Mouse (Mus musculus): Measurements from ENCODE around the gene Metap1.
A peak's percentile ranks its signal among the peaks of the same experiment; 100 is the strongest.

Metap1 gene

DNA sequence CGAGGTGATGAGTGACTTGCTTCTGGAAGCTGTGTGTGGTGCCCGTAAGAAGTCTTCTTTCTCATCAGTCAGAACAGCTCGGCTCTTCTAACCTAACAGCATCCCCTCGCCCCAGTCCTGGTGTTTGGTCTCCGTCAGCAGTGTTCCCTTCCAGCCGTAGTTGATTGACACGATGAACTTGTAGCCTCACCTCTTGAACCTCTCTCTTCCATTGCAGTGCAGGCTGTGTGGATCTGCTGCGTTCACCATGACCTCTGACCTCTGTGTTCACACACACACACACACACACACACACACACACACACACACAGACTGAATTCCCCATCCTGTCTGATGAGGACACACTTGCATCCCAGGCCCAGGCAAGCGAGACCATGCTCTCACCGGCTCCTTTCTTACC, 37.1 kb downstream of the Metap1 start:
- H3K4me1 ChIP-seq (replicated peaks; ENCODE audit: low read depth, low read length), result peaks cover 16% of the 10 kb centered on the region
- no peak overlapping the region for H3K4me3 ChIP-seq (replicated peaks; ENCODE audit: low read length)
- no peaks in the 10 kb centered on the region for H3K27me3 ChIP-seq (ENCODE audit: insufficient read depth, low read length)
- TF ChIP-seq POU5F1 (IDR thresholded peaks at IDR 0.05; ENCODE audit: borderline replicate concordance, low read length), result no peak
- TF ChIP-seq CTCF (conservative IDR thresholded peaks at IDR 0.05; ENCODE audit: low read length), result no peak
- no peak for TF ChIP-seq NANOG (IDR thresholded peaks at IDR 0.05; ENCODE audit: borderline replicate concordance, low read length)
- H3K36me3 ChIP-seq (ENCODE audit: insufficient read depth, low read length), result peaks cover 99% of the 10 kb centered on the region
- H3K9me3 ChIP-seq (ENCODE audit: low read length), result no peaks in the 10 kb centered on the region

DNA sequence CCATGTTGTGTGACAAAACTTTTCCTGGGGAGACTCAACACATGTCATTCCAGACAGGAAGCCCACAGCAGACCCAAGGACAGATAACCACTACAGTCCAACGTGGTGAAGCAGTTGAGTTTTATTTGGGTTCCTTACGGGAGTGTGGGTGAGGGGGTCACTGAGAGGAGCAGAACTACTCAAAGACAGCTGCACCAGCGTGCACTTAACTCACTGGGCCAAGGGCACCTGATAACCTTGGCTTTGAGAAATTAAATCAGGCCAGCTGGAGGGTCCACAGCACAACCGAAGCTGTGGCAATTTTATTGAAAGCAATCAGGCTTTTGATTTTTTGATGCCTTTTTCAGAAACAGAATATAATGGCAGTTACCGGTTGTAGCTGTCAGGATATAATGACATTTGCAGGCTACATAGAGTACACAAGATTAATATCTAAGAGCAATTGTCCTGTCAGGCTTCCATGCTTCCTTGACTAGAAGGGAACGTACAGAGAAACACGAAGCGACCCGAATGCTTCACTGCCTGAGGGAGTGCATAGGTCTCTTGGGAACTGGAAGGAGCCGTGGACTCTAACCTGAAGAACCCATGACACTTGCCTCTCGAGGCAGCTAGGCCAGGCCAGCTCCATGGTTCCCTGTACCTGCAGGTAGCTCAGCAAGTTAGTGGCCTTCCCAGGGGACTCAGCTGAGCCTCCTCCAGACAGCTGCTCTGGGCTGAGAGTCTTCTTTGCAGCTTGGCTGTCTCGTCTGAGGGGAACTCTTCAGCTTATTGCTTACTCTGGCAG, 41.0 kb downstream of the Metap1 start:
- Histone ChIP-seq H3K4me3 (replicated peaks; ENCODE audit: low read length) (no peak overlapping the region), H3K4me1 (replicated peaks; ENCODE audit: low read depth, low read length) (peaks cover 25% of the 10 kb centered on the region), H3K36me3 (ENCODE audit: insufficient read depth, low read length) (peaks cover 92% of the 10 kb centered on the region), H3K27me3 (ENCODE audit: insufficient read depth, low read length) (no peaks in the 10 kb centered on the region), H3K9me3 (ENCODE audit: low read length) (no peaks in the 10 kb centered on the region)
- TF ChIP-seq NANOG (IDR thresholded peaks at IDR 0.05; ENCODE audit: borderline replicate concordance, low read length) (no peak), POU5F1 (IDR thresholded peaks at IDR 0.05; ENCODE audit: borderline replicate concordance, low read length) (no peak), CTCF (conservative IDR thresholded peaks at IDR 0.05; ENCODE audit: low read length) (no peak)

DNA sequence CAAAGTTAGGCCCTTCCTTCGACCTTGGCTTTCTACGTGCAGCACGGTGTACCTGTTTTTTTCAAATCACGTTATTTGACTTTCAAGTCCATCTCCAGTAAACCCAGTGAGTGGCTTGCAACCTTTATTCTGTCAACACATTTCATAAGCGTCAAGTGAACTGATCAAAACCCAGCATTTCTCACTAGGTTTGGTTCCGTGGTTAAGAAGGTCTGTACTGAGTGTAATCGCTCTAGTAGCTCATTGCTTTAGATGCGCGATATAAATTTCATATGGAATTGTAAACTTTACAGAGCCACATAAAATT, 45.9 kb downstream of the Metap1 start:
- TF ChIP-seq POU5F1 (IDR thresholded peaks at IDR 0.05; ENCODE audit: borderline replicate concordance, low read length) (no peak), NANOG (IDR thresholded peaks at IDR 0.05; ENCODE audit: borderline replicate concordance, low read length) (no peak), CTCF (conservative IDR thresholded peaks at IDR 0.05; ENCODE audit: low read length) (no peak)
- Histone ChIP-seq H3K4me1 (replicated peaks; ENCODE audit: low read depth, low read length) (peaks cover 36% of the 10 kb centered on the region), H3K27me3 (ENCODE audit: insufficient read depth, low read length) (no peaks in the 10 kb centered on the region), H3K36me3 (ENCODE audit: insufficient read depth, low read length) (peaks cover 44% of the 10 kb centered on the region), H3K4me3 (replicated peaks; ENCODE audit: low read length) (peak overlapping the region; percentile 97), H3K9me3 (ENCODE audit: low read length) (no peaks in the 10 kb centered on the region)

DNA sequence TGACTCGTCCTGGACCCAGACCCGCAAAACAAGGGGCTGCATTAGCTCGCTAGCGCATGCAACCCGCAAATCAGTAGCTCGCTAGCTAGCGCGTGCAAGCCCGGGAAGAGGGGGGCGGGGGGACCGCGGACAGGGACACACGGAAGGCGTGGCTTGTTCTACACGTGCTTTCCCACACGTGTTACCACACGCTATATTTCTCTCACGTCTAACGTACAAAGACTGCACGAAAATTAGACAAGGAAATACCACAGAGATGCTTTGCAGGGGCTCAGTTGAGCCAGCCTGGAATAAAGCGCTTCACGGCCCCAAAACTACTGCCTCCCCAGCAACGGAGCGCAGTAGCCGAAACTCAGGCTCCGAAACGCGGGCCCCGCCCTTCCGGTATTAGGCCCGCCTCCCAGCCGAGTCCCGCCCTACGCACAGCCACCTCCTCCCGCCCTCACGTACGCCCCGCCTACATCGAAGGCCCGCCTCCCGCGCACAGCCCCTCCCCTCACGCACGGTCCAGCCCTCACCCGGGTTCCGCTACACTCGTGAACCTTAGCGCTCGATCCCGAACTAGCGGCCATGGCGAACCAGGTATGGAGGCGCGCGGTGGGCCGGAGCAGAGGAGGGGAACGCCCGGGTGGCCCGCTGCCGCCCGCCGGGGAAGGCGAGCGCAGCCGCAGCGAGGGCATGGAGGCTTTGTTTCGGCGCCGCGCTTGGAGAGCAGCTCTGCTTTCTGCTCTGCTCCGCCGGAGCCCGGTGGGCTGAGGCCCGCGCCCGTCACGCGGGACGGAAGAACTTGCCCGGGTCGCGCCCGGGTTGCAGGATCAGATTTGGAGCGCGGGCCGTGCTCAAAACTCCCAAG, 46.5 kb downstream of the Metap1 start, which contains the start of gene Adh5:
Gene Adh5 (plus strand): TSS at position 482 of the 853 bp plus-strand sequence.
- Histone ChIP-seq H3K4me3 (replicated peaks; ENCODE audit: low read length) (peak within 1 kb of the TSS; percentile 97), H3K27me3 (ENCODE audit: insufficient read depth, low read length) (no peaks in the 10 kb centered on the region), H3K9me3 (ENCODE audit: low read length) (no peaks in the 10 kb centered on the region), H3K4me1 (replicated peaks; ENCODE audit: low read depth, low read length) (peaks cover 41% of the 10 kb centered on the region), H3K36me3 (ENCODE audit: insufficient read depth, low read length) (peaks cover 38% of the 10 kb centered on the region)
- TF ChIP-seq NANOG (IDR thresholded peaks at IDR 0.05; ENCODE audit: borderline replicate concordance, low read length) (no peak), POU5F1 (IDR thresholded peaks at IDR 0.05; ENCODE audit: borderline replicate concordance, low read length) (no peak), CTCF (conservative IDR thresholded peaks at IDR 0.05; ENCODE audit: low read length) (no peak)

DNA sequence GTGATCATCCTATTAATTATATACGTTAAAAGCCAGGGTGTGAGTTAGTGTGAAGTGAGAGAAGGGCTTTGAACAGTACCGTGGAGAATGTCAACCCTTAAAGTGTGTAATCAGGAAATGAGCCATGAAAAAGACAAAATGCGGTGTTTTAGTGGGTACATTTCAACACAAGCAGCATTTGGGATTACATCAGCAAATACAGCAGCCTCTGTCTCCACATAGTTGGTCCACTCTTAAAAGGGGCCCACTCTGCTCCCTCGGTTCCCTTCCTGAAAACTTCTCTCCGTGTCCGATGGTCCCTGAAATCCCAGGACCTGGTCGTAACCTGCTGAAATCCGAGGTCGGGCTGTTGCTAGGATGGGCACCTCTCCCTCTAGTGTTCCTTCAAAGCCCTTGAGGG, 47.1 kb downstream of the Metap1 start:
- H3K27me3 ChIP-seq (ENCODE audit: insufficient read depth, low read length), result no peaks in the 10 kb centered on the region
- no peaks in the 10 kb centered on the region for H3K9me3 ChIP-seq (ENCODE audit: low read length)
- H3K36me3 ChIP-seq (ENCODE audit: insufficient read depth, low read length), result peaks cover 32% of the 10 kb centered on the region
- peak overlapping the region; percentile 97 for H3K4me3 ChIP-seq (replicated peaks; ENCODE audit: low read length)
- H3K4me1 ChIP-seq (replicated peaks; ENCODE audit: low read depth, low read length), result peaks cover 47% of the 10 kb centered on the region
- no peak for TF ChIP-seq CTCF (conservative IDR thresholded peaks at IDR 0.05; ENCODE audit: low read length)
- TF ChIP-seq NANOG (IDR thresholded peaks at IDR 0.05; ENCODE audit: borderline replicate concordance, low read length), result no peak
- TF ChIP-seq POU5F1 (IDR thresholded peaks at IDR 0.05; ENCODE audit: borderline replicate concordance, low read length), result no peak

DNA sequence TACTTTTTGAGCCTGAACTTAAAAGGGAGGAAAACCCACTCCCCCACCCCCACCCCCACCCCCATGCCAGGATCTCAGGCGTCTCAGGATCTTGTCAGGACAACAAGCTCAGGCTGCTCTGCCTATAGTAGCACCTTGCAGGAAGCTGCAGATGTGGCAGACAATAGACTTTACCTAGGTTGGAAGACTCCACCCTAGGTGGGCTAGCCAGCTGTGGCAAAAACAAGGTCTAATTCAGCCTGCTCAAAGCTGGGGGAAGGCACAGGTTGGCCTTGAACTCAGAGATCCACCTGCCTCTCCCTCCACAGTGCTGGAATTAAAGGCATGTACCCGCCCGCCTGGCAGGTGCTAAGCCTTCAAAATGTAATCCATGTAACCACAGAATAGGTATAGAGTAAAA, 50.6 kb downstream of the Metap1 start:
- H3K9me3 ChIP-seq (ENCODE audit: low read length), result no peaks in the 10 kb centered on the region
- no peak for TF ChIP-seq POU5F1 (IDR thresholded peaks at IDR 0.05; ENCODE audit: borderline replicate concordance, low read length)
- no peak for TF ChIP-seq CTCF (conservative IDR thresholded peaks at IDR 0.05; ENCODE audit: low read length)
- H3K27me3 ChIP-seq (ENCODE audit: insufficient read depth, low read length), result no peaks in the 10 kb centered on the region
- H3K36me3 ChIP-seq (ENCODE audit: insufficient read depth, low read length), result no peaks in the 10 kb centered on the region
- no peak overlapping the region for H3K4me3 ChIP-seq (replicated peaks; ENCODE audit: low read length)
- H3K4me1 ChIP-seq (replicated peaks; ENCODE audit: low read depth, low read length), result peaks cover 31% of the 10 kb centered on the region

DNA sequence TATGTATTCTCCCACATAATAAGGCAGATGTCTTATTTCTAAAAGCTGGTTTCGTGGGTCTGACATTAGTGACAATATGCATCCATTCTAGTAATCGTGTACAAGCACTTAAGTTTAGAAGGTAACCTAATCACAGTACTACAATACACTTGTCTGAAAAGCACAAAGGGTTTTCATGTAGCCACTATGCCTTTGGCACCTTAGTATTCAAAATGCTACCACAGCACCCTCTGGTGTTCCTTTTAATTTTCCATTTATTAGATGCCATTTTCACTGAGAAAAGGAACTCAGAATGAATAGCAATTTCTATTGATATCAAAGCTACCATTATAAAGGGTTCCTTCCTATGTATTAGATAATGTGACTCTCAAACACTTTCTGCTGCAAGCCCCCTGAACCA, 57.5 kb downstream of the Metap1 start:
- H3K4me1 ChIP-seq (replicated peaks; ENCODE audit: low read depth, low read length), result 0 out of 2 replicates have a peak, but pooled peaks cover under 1% of the 10 kb centered on the region
- H3K9me3 ChIP-seq (ENCODE audit: low read length), result no peaks in the 10 kb centered on the region
- no peak overlapping the region for H3K4me3 ChIP-seq (replicated peaks; ENCODE audit: low read length)
- TF ChIP-seq CTCF (conservative IDR thresholded peaks at IDR 0.05; ENCODE audit: low read length), result no peak; the same call in 1 of the 2 replicates
- TF ChIP-seq NANOG (IDR thresholded peaks at IDR 0.05; ENCODE audit: borderline replicate concordance, low read length), result no peak
- TF ChIP-seq POU5F1 (IDR thresholded peaks at IDR 0.05; ENCODE audit: borderline replicate concordance, low read length), result no peak
- H3K27me3 ChIP-seq (ENCODE audit: insufficient read depth, low read length), result no peaks in the 10 kb centered on the region
- no peaks in the 10 kb centered on the region for H3K36me3 ChIP-seq (ENCODE audit: insufficient read depth, low read length)

DNA sequence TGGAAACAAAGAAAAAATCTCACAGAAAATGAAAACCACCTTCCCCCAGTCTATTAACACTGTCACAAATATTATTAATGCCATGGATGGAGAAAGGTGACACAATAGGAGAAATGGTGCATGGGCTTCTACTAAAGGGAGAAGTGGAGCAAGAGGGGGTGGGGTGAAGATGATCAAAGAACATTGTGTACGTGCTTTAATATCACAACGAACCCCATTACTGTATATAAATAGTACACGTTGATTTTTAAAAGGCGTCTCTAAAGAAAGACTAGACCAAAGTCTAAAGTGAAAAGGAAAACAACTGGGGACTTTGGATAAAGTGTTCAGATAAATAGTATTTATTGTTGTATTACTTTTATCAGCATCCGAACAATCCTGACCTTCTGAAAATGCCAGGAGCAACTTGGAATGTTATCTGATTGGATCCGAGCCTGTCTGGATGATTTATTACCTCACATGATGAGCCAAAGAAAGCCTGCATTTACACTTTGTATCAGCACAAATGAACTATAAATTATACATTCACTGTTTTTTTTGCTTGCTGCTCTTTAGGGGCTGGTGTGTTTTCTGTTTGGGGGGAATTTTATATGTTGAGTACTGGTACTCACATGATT, 58.8 kb downstream of the Metap1 start:
- Histone ChIP-seq H3K4me3 (replicated peaks; ENCODE audit: low read length) (no peak overlapping the region), H3K9me3 (ENCODE audit: low read length) (no peaks in the 10 kb centered on the region), H3K4me1 (replicated peaks; ENCODE audit: low read depth, low read length) (peaks cover 9% of the 10 kb centered on the region), H3K36me3 (ENCODE audit: insufficient read depth, low read length) (no peaks in the 10 kb centered on the region), H3K27me3 (ENCODE audit: insufficient read depth, low read length) (no peaks in the 10 kb centered on the region)
- no peak for TF ChIP-seq POU5F1 (IDR thresholded peaks at IDR 0.05; ENCODE audit: borderline replicate concordance, low read length)
- no peak for TF ChIP-seq CTCF (conservative IDR thresholded peaks at IDR 0.05; ENCODE audit: low read length)
- no peak for TF ChIP-seq NANOG (IDR thresholded peaks at IDR 0.05; ENCODE audit: borderline replicate concordance, low read length)

Data from E14TG2a.4 (cell line).